Mouse (Mus musculus) neural tube, embryonic 13.5 days (tissue): ENCODE measurements at regions not wholly inside any gene's neighbourhood (a gene's known extent, or its start where the extent isn't known, plus 50 kb on each side); places are given as distances from the start of the nearest gene placed in this dataset.
A peak's percentile ranks its signal among the peaks of the same experiment; 100 is the strongest.

ENCODE experiments used
- ATAC-seq: fragments of 200-750 bp; cut with Nextera tagmentation; 2 replicates; pipeline ENCODE4 v1.8.0; 2017; ENCODE audit warnings: low read depth, mild to moderate bottlenecking, moderate TSS enrichment, moderate library complexity
- H3K27ac ChIP-seq: fragments of 300-500 bp; sonication (generic); replicated peaks from 2 replicates; pipeline ENCODE4 v1.5.1; 2015; ENCODE audit warnings: moderate library complexity, mild to moderate bottlenecking, inconsistent platforms
- H3K27me3 ChIP-seq: fragments of 300-500 bp; sonication (generic); 2 replicates; pipeline ENCODE4 v1.6.1; 2015; ENCODE audit warnings: mild to moderate bottlenecking, inconsistent platforms
- H3K36me3 ChIP-seq: fragments of 300-500 bp; sonication (generic); 2 replicates; pipeline ENCODE4 v1.6.1; 2015; ENCODE audit warnings: mild to moderate bottlenecking, inconsistent platforms
- H3K4me1 ChIP-seq: fragments of 300-500 bp; sonication (generic); replicated peaks from 2 replicates; pipeline ENCODE4 v1.6.1; 2015; ENCODE audit warnings: inconsistent platforms
- H3K4me2 ChIP-seq: fragments of 300-500 bp; sonication (generic); 2 replicates; pipeline ENCODE4 v1.6.1; 2015; ENCODE audit warnings: inconsistent platforms, mild to moderate bottlenecking, moderate library complexity
- H3K4me3 ChIP-seq: fragments of 300-500 bp; sonication (generic); 2 replicates; pipeline ENCODE4 v1.5.1; 2015; ENCODE audit warnings: mild to moderate bottlenecking, inconsistent platforms
- H3K9ac ChIP-seq: fragments of 300-500 bp; sonication (generic); 2 replicates; pipeline ENCODE4 v1.6.1; 2015; ENCODE audit warnings: moderate library complexity, mild to moderate bottlenecking, inconsistent platforms
- H3K9me3 ChIP-seq: fragments of 300-500 bp; sonication (generic); 2 replicates; pipeline ENCODE4 v1.6.1; 2016; ENCODE audit warnings: inconsistent platforms
- WGBS: fragments of 180-500 bp; shearing (Covaris S2); methylation state at CpG from one replicate; pipeline ENCODE4 v1.1.7; 2015; 5-methylcytosine and 5-hydroxymethylcytosine counted together

- no peaks in the 10 kb centered on the region for H3K4me1 ChIP-seq
- no peaks in the 10 kb centered on the region for H3K36me3 ChIP-seq
- no peak for ATAC-seq
- H3K4me3 ChIP-seq = no peak overlapping the region
- no peaks in the 10 kb centered on the region for H3K27me3 ChIP-seq
- H3K4me2 ChIP-seq = no peak overlapping the region
- no peak overlapping the region for H3K27ac ChIP-seq
- no peaks in the 10 kb centered on the region for H3K9me3 ChIP-seq
- no peak overlapping the region for H3K9ac ChIP-seq
- WGBS = 73% methylated on average over 11 of the region's 11 CpGs
These were observed 336.4 kb downstream of the Phf3 start for GRCm38 (mm10) chr1:30536989-30537975.

GRCm38 (mm10) chr1:30517348-30517747, 356.4 kb downstream of the Phf3 start:
- no peaks in the 10 kb centered on the region for H3K27me3 ChIP-seq
- WGBS = 56% methylated on average over 3 of the region's 3 CpGs
- no peak overlapping the region for H3K4me3 ChIP-seq
- H3K4me2 ChIP-seq = no peak overlapping the region
- no peak overlapping the region for H3K27ac ChIP-seq
- ATAC-seq = no peak
- no peaks in the 10 kb centered on the region for H3K9me3 ChIP-seq
- no peak overlapping the region for H3K9ac ChIP-seq
- no peaks in the 10 kb centered on the region for H3K4me1 ChIP-seq
- H3K36me3 ChIP-seq = no peaks in the 10 kb centered on the region

- WGBS = 92% methylated on average over 6 of the region's 6 CpGs
- Histone ChIP-seq H3K36me3 (no peaks in the 10 kb centered on the region), H3K4me1 (no peaks in the 10 kb centered on the region), H3K9ac (no peak overlapping the region), H3K27me3 (no peaks in the 10 kb centered on the region), H3K27ac (no peak overlapping the region), H3K4me3 (no peak overlapping the region), H3K4me2 (no peak overlapping the region), H3K9me3 (no peaks in the 10 kb centered on the region)
- no peak for ATAC-seq
These were observed 357.9 kb downstream of the Phf3 start for GRCm38 (mm10) chr1:30515846-30516245.

GRCm38 (mm10) chr1:30503224-30503623, 370.5 kb downstream of the Phf3 start:
- 18% methylated on average over 1 of the region's 1 CpGs for WGBS
- H3K9ac ChIP-seq = no peak overlapping the region
- no peaks in the 10 kb centered on the region for H3K36me3 ChIP-seq
- H3K27me3 ChIP-seq = no peaks in the 10 kb centered on the region
- no peaks in the 10 kb centered on the region for H3K9me3 ChIP-seq
- H3K4me1 ChIP-seq = no peaks in the 10 kb centered on the region
- no peak overlapping the region for H3K4me2 ChIP-seq
- ATAC-seq = 0 out of 2 replicates have a peak, but pooled peaks have one; percentile 47
- no peak overlapping the region for H3K27ac ChIP-seq
- H3K4me3 ChIP-seq = no peak overlapping the region

- Histone ChIP-seq H3K27me3 (no peaks in the 10 kb centered on the region), H3K4me2 (no peak overlapping the region), H3K9ac (no peak overlapping the region), H3K4me1 (no peaks in the 10 kb centered on the region), H3K9me3 (no peaks in the 10 kb centered on the region), H3K36me3 (no peaks in the 10 kb centered on the region), H3K4me3 (no peak overlapping the region), H3K27ac (no peak overlapping the region)
- no peak for ATAC-seq
- 67% methylated on average over 4 of the region's 4 CpGs for WGBS
These were observed 413.3 kb downstream of the Phf3 start for GRCm38 (mm10) chr1:30460295-30460958.

GRCm38 (mm10) chr1:30437964-30438363, 435.8 kb downstream of the Phf3 start:
- ATAC-seq = no peak
- H3K4me2 ChIP-seq = no peak overlapping the region
- WGBS = 77% methylated on average over 1 of the region's 1 CpGs
- H3K4me3 ChIP-seq = no peak overlapping the region
- no peaks in the 10 kb centered on the region for H3K9me3 ChIP-seq
- H3K27me3 ChIP-seq = no peaks in the 10 kb centered on the region
- no peak overlapping the region for H3K9ac ChIP-seq
- no peaks in the 10 kb centered on the region for H3K36me3 ChIP-seq
- H3K4me1 ChIP-seq = no peaks in the 10 kb centered on the region
- no peak overlapping the region for H3K27ac ChIP-seq

- Histone ChIP-seq H3K4me3 (no peak overlapping the region), H3K4me2 (no peak overlapping the region), H3K9ac (no peak overlapping the region), H3K27ac (no peak overlapping the region), H3K9me3 (no peaks in the 10 kb centered on the region), H3K4me1 (no peaks in the 10 kb centered on the region), H3K27me3 (no peaks in the 10 kb centered on the region), H3K36me3 (no peaks in the 10 kb centered on the region)
- no peak for ATAC-seq
These were observed 457.1 kb downstream of the Phf3 start for GRCm38 (mm10) chr1:30416582-30416981.

GRCm38 (mm10) chr1:30414881-30415439, 458.8 kb downstream of the Phf3 start:
- Histone ChIP-seq H3K4me2 (no peak overlapping the region), H3K9me3 (no peaks in the 10 kb centered on the region), H3K9ac (no peak overlapping the region), H3K4me3 (no peak overlapping the region), H3K4me1 (no peaks in the 10 kb centered on the region), H3K36me3 (no peaks in the 10 kb centered on the region), H3K27me3 (no peaks in the 10 kb centered on the region), H3K27ac (no peak overlapping the region)
- no peak for ATAC-seq
- WGBS = 10% methylated on average over 2 of the region's 2 CpGs
